Mouse (Mus musculus): ENCODE results near the gene Brsk2. TPM values are rescaled to one million over a fixed set of nuclear protein-coding genes. Genes with fewer than 3 reads are reported as not detected.

Gene Brsk2
- polyA plus RNA-seq, 1 experiment from 2014 or later: 0.21 TPM

- no peak overlapping the region for H3K4me3 ChIP-seq (ENCODE audit: low read depth, low read length)
- H3K9me3 ChIP-seq (replicated peaks; ENCODE audit: control insufficient read depth, low read length): no peaks in the 10 kb centered on the region
- no peak overlapping the region for H3K9ac ChIP-seq (ENCODE audit: low read depth, low read length)
- no peaks in the 10 kb centered on the region for H3K36me3 ChIP-seq (ENCODE audit: control insufficient read depth, insufficient read depth)
- 70% methylated on average over 10 of the region's 10 CpGs for WGBS (ENCODE audit: insufficient replicate concordance)
- H3K4me1 ChIP-seq (ENCODE audit: control insufficient read depth, low read depth, low read length): no peaks in the 10 kb centered on the region
- no peak overlapping the region for H3K27ac ChIP-seq (ENCODE audit: low read length)
- no peaks in the 10 kb centered on the region for H3K27me3 ChIP-seq (ENCODE audit: control insufficient read depth, insufficient read depth, low read depth, low read length)
- H3K4me2 ChIP-seq (ENCODE audit: low read depth, low read length): no peak overlapping the region
- ATAC-seq (ENCODE audit: low read depth): no peak
Measured at GRCm38 (mm10) chr7:141928642-141929041, 20.9 kb upstream of the Brsk2 start.

- Histone ChIP-seq H3K9ac (ENCODE audit: low read depth, low read length) (no peak overlapping the region), H3K27ac (ENCODE audit: low read length) (no peak overlapping the region), H3K4me2 (ENCODE audit: low read depth, low read length) (no peak overlapping the region), H3K9me3 (replicated peaks; ENCODE audit: control insufficient read depth, low read length) (no peaks in the 10 kb centered on the region), H3K4me1 (ENCODE audit: control insufficient read depth, low read depth, low read length) (no peaks in the 10 kb centered on the region), H3K27me3 (ENCODE audit: control insufficient read depth, insufficient read depth, low read depth, low read length) (no peaks in the 10 kb centered on the region), H3K4me3 (ENCODE audit: low read depth, low read length) (no peak overlapping the region), H3K36me3 (ENCODE audit: control insufficient read depth, insufficient read depth) (no peaks in the 10 kb centered on the region)
- WGBS (ENCODE audit: insufficient replicate concordance): 58% methylated on average over 7 of the region's 7 CpGs
- no peak for ATAC-seq (ENCODE audit: low read depth)
Measured at GRCm38 (mm10) chr7:141934128-141934898, 15.2 kb upstream of the Brsk2 start.

- Histone ChIP-seq H3K27ac (ENCODE audit: low read length) (no peak overlapping the region), H3K4me3 (ENCODE audit: low read depth, low read length) (no peak overlapping the region), H3K27me3 (ENCODE audit: control insufficient read depth, insufficient read depth, low read depth, low read length) (no peaks in the 10 kb centered on the region), H3K36me3 (ENCODE audit: control insufficient read depth, insufficient read depth) (no peaks in the 10 kb centered on the region), H3K9me3 (replicated peaks; ENCODE audit: control insufficient read depth, low read length) (no peaks in the 10 kb centered on the region), H3K4me1 (ENCODE audit: control insufficient read depth, low read depth, low read length) (no peaks in the 10 kb centered on the region), H3K4me2 (ENCODE audit: low read depth, low read length) (no peak overlapping the region), H3K9ac (ENCODE audit: low read depth, low read length) (no peak overlapping the region)
- whole genome bisulfite sequencing (ENCODE audit: insufficient replicate concordance): 79% methylated on average over 6 of the region's 6 CpGs
- ATAC-seq (ENCODE audit: low read depth): no peak
Measured at GRCm38 (mm10) chr7:141934951-141935350, 14.6 kb upstream of the Brsk2 start.

GRCm38 (mm10) chr7:141943444-141943843 lies 6.1 kb upstream of the Brsk2 start:
- Histone ChIP-seq H3K27me3 (ENCODE audit: control insufficient read depth, insufficient read depth, low read depth, low read length) (peaks cover 23% of the 10 kb centered on the region), H3K4me2 (ENCODE audit: low read depth, low read length) (no peak overlapping the region), H3K27ac (ENCODE audit: low read length) (no peak overlapping the region), H3K4me1 (ENCODE audit: control insufficient read depth, low read depth, low read length) (no peaks in the 10 kb centered on the region), H3K9ac (ENCODE audit: low read depth, low read length) (no peak overlapping the region), H3K36me3 (ENCODE audit: control insufficient read depth, insufficient read depth) (no peaks in the 10 kb centered on the region), H3K9me3 (replicated peaks; ENCODE audit: control insufficient read depth, low read length) (no peaks in the 10 kb centered on the region), H3K4me3 (ENCODE audit: low read depth, low read length) (no peak overlapping the region)
- no peak for ATAC-seq (ENCODE audit: low read depth)
- 49% methylated on average over 5 of the region's 5 CpGs for WGBS (ENCODE audit: insufficient replicate concordance)

GRCm38 (mm10) chr7:141945927-141946326 lies 3.6 kb upstream of the Brsk2 start:
- no peak overlapping the region for H3K27ac ChIP-seq (ENCODE audit: low read length)
- H3K9ac ChIP-seq (ENCODE audit: low read depth, low read length): no peak overlapping the region
- no peak overlapping the region for H3K4me3 ChIP-seq (ENCODE audit: low read depth, low read length)
- H3K36me3 ChIP-seq (ENCODE audit: control insufficient read depth, insufficient read depth): no peaks in the 10 kb centered on the region
- H3K4me2 ChIP-seq (ENCODE audit: low read depth, low read length): no peak overlapping the region
- H3K9me3 ChIP-seq (replicated peaks; ENCODE audit: control insufficient read depth, low read length): no peaks in the 10 kb centered on the region
- peaks cover 4% of the 10 kb centered on the region; the same call in 1 of the 2 replicates for H3K4me1 ChIP-seq (ENCODE audit: control insufficient read depth, low read depth, low read length)
- 28% methylated on average over 7 of the region's 7 CpGs for WGBS (ENCODE audit: insufficient replicate concordance)
- H3K27me3 ChIP-seq (ENCODE audit: control insufficient read depth, insufficient read depth, low read depth, low read length): peaks cover 48% of the 10 kb centered on the region
- ATAC-seq (ENCODE audit: low read depth): no peak

- ATAC-seq (ENCODE audit: low read depth): no peak
- no peak overlapping the region for H3K4me3 ChIP-seq (ENCODE audit: low read depth, low read length)
- no peak overlapping the region for H3K27ac ChIP-seq (ENCODE audit: low read length)
- no peaks in the 10 kb centered on the region for H3K9me3 ChIP-seq (replicated peaks; ENCODE audit: control insufficient read depth, low read length)
- H3K27me3 ChIP-seq (ENCODE audit: control insufficient read depth, insufficient read depth, low read depth, low read length): peaks cover 62% of the 10 kb centered on the region
- no peaks in the 10 kb centered on the region for H3K36me3 ChIP-seq (ENCODE audit: control insufficient read depth, insufficient read depth)
- H3K4me1 ChIP-seq (ENCODE audit: control insufficient read depth, low read depth, low read length): peaks cover 4% of the 10 kb centered on the region; the same call in 1 of the 2 replicates
- no peak overlapping the region for H3K9ac ChIP-seq (ENCODE audit: low read depth, low read length)
- no peak overlapping the region for H3K4me2 ChIP-seq (ENCODE audit: low read depth, low read length)
Measured at GRCm38 (mm10) chr7:141947512-141947911, 2.0 kb upstream of the Brsk2 start.

- H3K4me3 ChIP-seq (ENCODE audit: low read depth, low read length): no peak overlapping the region
- H3K9me3 ChIP-seq (replicated peaks; ENCODE audit: control insufficient read depth, low read length): no peaks in the 10 kb centered on the region
- H3K9ac ChIP-seq (ENCODE audit: low read depth, low read length): no peak overlapping the region
- 47% methylated on average over 1 of the region's 1 CpGs for WGBS (ENCODE audit: insufficient replicate concordance)
- H3K4me2 ChIP-seq (ENCODE audit: low read depth, low read length): no peak overlapping the region
- no peak for ATAC-seq (ENCODE audit: low read depth)
- H3K27me3 ChIP-seq (ENCODE audit: control insufficient read depth, insufficient read depth, low read depth, low read length): peaks cover 62% of the 10 kb centered on the region
- no peak overlapping the region for H3K27ac ChIP-seq (ENCODE audit: low read length)
- H3K4me1 ChIP-seq (ENCODE audit: control insufficient read depth, low read depth, low read length): peaks cover 4% of the 10 kb centered on the region; the same call in 1 of the 2 replicates
- H3K36me3 ChIP-seq (ENCODE audit: control insufficient read depth, insufficient read depth): no peaks in the 10 kb centered on the region
Measured at GRCm38 (mm10) chr7:141948045-141948444, 1.5 kb upstream of the Brsk2 start.

GRCm38 (mm10) chr7:141949799-141950103 lies 200 bp downstream of the Brsk2 start:
- H3K9me3 ChIP-seq (replicated peaks; ENCODE audit: control insufficient read depth, low read length): no peaks in the 10 kb centered on the region
- H3K4me2 ChIP-seq (ENCODE audit: low read depth, low read length): peak overlapping the region; percentile 53
- ATAC-seq (ENCODE audit: low read depth): no peak
- peaks cover 4% of the 10 kb centered on the region; the same call in 1 of the 2 replicates for H3K4me1 ChIP-seq (ENCODE audit: control insufficient read depth, low read depth, low read length)
- 0% methylated on average over 32 of the region's 54 CpGs for WGBS (ENCODE audit: insufficient replicate concordance)
- no peaks in the 10 kb centered on the region for H3K36me3 ChIP-seq (ENCODE audit: control insufficient read depth, insufficient read depth)
- H3K9ac ChIP-seq (ENCODE audit: low read depth, low read length): no peak overlapping the region
- H3K27me3 ChIP-seq (ENCODE audit: control insufficient read depth, insufficient read depth, low read depth, low read length): peaks cover 65% of the 10 kb centered on the region
- H3K4me3 ChIP-seq (ENCODE audit: low read depth, low read length): peak overlapping the region; percentile 39
- no peak overlapping the region for H3K27ac ChIP-seq (ENCODE audit: low read length)

GRCm38 (mm10) chr7:141950104-141951013 lies 808 bp downstream of the Brsk2 start:
- H3K27ac ChIP-seq (ENCODE audit: low read length): no peak overlapping the region
- WGBS (ENCODE audit: insufficient replicate concordance): 2% methylated on average over 55 of the region's 84 CpGs
- no peaks in the 10 kb centered on the region for H3K9me3 ChIP-seq (replicated peaks; ENCODE audit: control insufficient read depth, low read length)
- peak overlapping the region; percentile 53 for H3K4me2 ChIP-seq (ENCODE audit: low read depth, low read length)
- 0 out of 2 replicates have a peak, but pooled peaks have one; percentile 22 for ATAC-seq (ENCODE audit: low read depth)
- no peak overlapping the region for H3K9ac ChIP-seq (ENCODE audit: low read depth, low read length)
- H3K36me3 ChIP-seq (ENCODE audit: control insufficient read depth, insufficient read depth): no peaks in the 10 kb centered on the region
- peak overlapping the region; percentile 39 for H3K4me3 ChIP-seq (ENCODE audit: low read depth, low read length)
- peaks cover 4% of the 10 kb centered on the region; the same call in 1 of the 2 replicates for H3K4me1 ChIP-seq (ENCODE audit: control insufficient read depth, low read depth, low read length)
- H3K27me3 ChIP-seq (ENCODE audit: control insufficient read depth, insufficient read depth, low read depth, low read length): peaks cover 65% of the 10 kb centered on the region
